Mouse (Mus musculus) embryonic facial prominence, embryonic 14.5 days (tissue): ENCODE results near the gene Col26a1. TPM values are rescaled to one million over a fixed set of nuclear protein-coding genes. Genes with fewer than 3 reads are reported as not detected.
A peak's percentile ranks its signal among the peaks of the same experiment; 100 is the strongest.

Experiments
- ATAC-seq: fragments of 200-750 bp; cut with Nextera tagmentation; 2 replicates; pipeline ENCODE4 v1.8.0; 2017; ENCODE audit warnings: low read depth, moderate number of reproducible peaks, moderate TSS enrichment
- DNase-seq: peaks from one replicate; pipeline ENCODE4 v3.0.0-alpha.2; 2015; ENCODE audit warnings: low spot score
- H3K27ac ChIP-seq: fragments of 300-500 bp; sonication (generic); replicated peaks from 2 replicates; pipeline ENCODE4 v1.5.1; 2014; ENCODE audit warnings: low read depth, mild to moderate bottlenecking, low read length, moderate library complexity
- H3K27me3 ChIP-seq: fragments of 300-500 bp; sonication (generic); replicated peaks from 2 replicates; pipeline ENCODE4 v1.6.1; 2014; ENCODE audit warnings: low read length; ENCODE audit not compliant: control insufficient read depth, insufficient read depth
- H3K36me3 ChIP-seq: fragments of 300-500 bp; sonication (generic); 2 replicates; pipeline ENCODE4 v1.6.1; 2014; ENCODE audit warnings: low read length, mixed read lengths; ENCODE audit not compliant: control insufficient read depth, insufficient read depth
- H3K4me1 ChIP-seq: fragments of 300-500 bp; sonication (generic); 2 replicates; pipeline ENCODE4 v1.6.1; 2014; ENCODE audit warnings: antibody characterized with exemption, low read length; ENCODE audit not compliant: control insufficient read depth, insufficient read depth
- H3K4me2 ChIP-seq: fragments of 300-500 bp; sonication (generic); 2 replicates; pipeline ENCODE4 v1.6.1; 2014; ENCODE audit warnings: low read depth, mild to moderate bottlenecking, low read length, moderate library complexity, mixed read lengths
- H3K4me3 ChIP-seq: fragments of 300-500 bp; sonication (generic); 2 replicates; pipeline ENCODE4 v1.5.1; 2014; ENCODE audit warnings: low read depth, mild to moderate bottlenecking, low read length
- H3K9ac ChIP-seq: fragments of 300-500 bp; sonication (generic); 2 replicates; pipeline ENCODE4 v1.6.1; 2014; ENCODE audit warnings: low read depth, mild to moderate bottlenecking, low read length, moderate library complexity, mixed read lengths
- H3K9me3 ChIP-seq: fragments of 300-500 bp; sonication (generic); 2 replicates; pipeline ENCODE4 v1.6.1; 2016; ENCODE audit warnings: low read length; ENCODE audit not compliant: control insufficient read depth
- WGBS: fragments of 180-500 bp; shearing (Covaris S2); extraction: QIAGEN DNeasy Blood & Tissue Kit; methylation state at CpG from one replicate; pipeline ENCODE4 v1.1.7; 2014; 5-methylcytosine and 5-hydroxymethylcytosine counted together
- polyA plus RNA-seq: library from polyadenylated mRNA; unstranded; fragments of >200 nt; fragmentation: Nextera tagmentation; extraction: Ambion mirVana; gene quantifications from 2 replicates; pipeline ENCODE4 v1.2.1, GENCODE M21; 2014

The Col26a1 gene
- 92.5 and 125 TPM in 2 replicates for polyA plus RNA-seq

GRCm38 (mm10) chr5:136882788-136883439 is at the start of gene Col26a1:
Col26a1 (minus strand) TSS chr5:136883209.
- H3K36me3 ChIP-seq: 0 out of 2 replicates have a peak, but pooled peaks cover 8% of the 10 kb centered on the region
- peak within 1 kb of the TSS; percentile 73 for H3K4me3 ChIP-seq
- H3K9ac ChIP-seq: peak within 1 kb of the TSS; percentile 88
- H3K27ac ChIP-seq: peak within 1 kb of the TSS; percentile 90
- H3K4me1 ChIP-seq: peaks cover 18% of the 10 kb centered on the region
- H3K27me3 ChIP-seq: no peaks in the 10 kb centered on the region
- ATAC-seq: peak; percentile 47
- H3K9me3 ChIP-seq: no peaks in the 10 kb centered on the region
- H3K4me2 ChIP-seq: peak within 1 kb of the TSS; percentile 63
- DNase-seq: no peak
- WGBS: 1% methylated on average over 31 of the region's 44 CpGs

GRCm38 (mm10) chr5:136931896-136932295 is 48.9 kb upstream of the Col26a1 start:
- H3K4me1 ChIP-seq: no peaks in the 10 kb centered on the region
- H3K9me3 ChIP-seq: no peaks in the 10 kb centered on the region
- 89% methylated on average over 14 of the region's 14 CpGs for WGBS
- ATAC-seq (no peak), DNase-seq (no peak)
- no peak overlapping the region for H3K9ac ChIP-seq
- no peak overlapping the region for H3K4me3 ChIP-seq
- H3K36me3 ChIP-seq: 0 out of 2 replicates have a peak, but pooled peaks cover 3% of the 10 kb centered on the region
- H3K4me2 ChIP-seq: no peak overlapping the region
- H3K27me3 ChIP-seq: no peaks in the 10 kb centered on the region
- no peak overlapping the region for H3K27ac ChIP-seq

- Histone ChIP-seq H3K4me1 (no peaks in the 10 kb centered on the region), H3K4me2 (no peak overlapping the region), H3K4me3 (no peak overlapping the region), H3K36me3 (0 out of 2 replicates have a peak, but pooled peaks cover 3% of the 10 kb centered on the region), H3K9me3 (no peaks in the 10 kb centered on the region), H3K27ac (no peak overlapping the region), H3K27me3 (no peaks in the 10 kb centered on the region), H3K9ac (0 out of 2 replicates have a peak overlapping the region, but pooled peaks have one; percentile 14)
- ATAC-seq (peak; percentile 78), DNase-seq (peak; percentile 88)
- WGBS: 16% methylated on average over 4 of the region's 4 CpGs
Measured at GRCm38 (mm10) chr5:136929073-136929472, 46.1 kb upstream of the Col26a1 start.

- no peak overlapping the region for H3K4me2 ChIP-seq
- no peak overlapping the region for H3K9ac ChIP-seq
- H3K4me1 ChIP-seq: peaks cover 5% of the 10 kb centered on the region
- no peak overlapping the region for H3K27ac ChIP-seq
- H3K4me3 ChIP-seq: no peak overlapping the region
- ATAC-seq (no peak), DNase-seq (no peak)
- WGBS: 64% methylated on average over 7 of the region's 7 CpGs
- H3K27me3 ChIP-seq: no peaks in the 10 kb centered on the region
- no peaks in the 10 kb centered on the region for H3K36me3 ChIP-seq
- no peaks in the 10 kb centered on the region for H3K9me3 ChIP-seq
Measured at GRCm38 (mm10) chr5:136923751-136924478, 40.9 kb upstream of the Col26a1 start.

GRCm38 (mm10) chr5:136922830-136923229 is 39.8 kb upstream of the Col26a1 start:
- Histone ChIP-seq H3K4me2 (no peak overlapping the region), H3K9me3 (no peaks in the 10 kb centered on the region), H3K4me1 (peaks cover 5% of the 10 kb centered on the region), H3K36me3 (no peaks in the 10 kb centered on the region), H3K4me3 (no peak overlapping the region), H3K27me3 (no peaks in the 10 kb centered on the region), H3K9ac (no peak overlapping the region), H3K27ac (no peak overlapping the region)
- WGBS: 75% methylated on average over 9 of the region's 9 CpGs
- DNase-seq (no peak), ATAC-seq (no peak)

- DNase-seq: peak; percentile 16
Measured at GRCm38 (mm10) chr5:136919546-136920301, 36.7 kb upstream of the Col26a1 start.

GRCm38 (mm10) chr5:136918655-136919472 is 35.9 kb upstream of the Col26a1 start:
- H3K4me2 ChIP-seq: peak overlapping the region; percentile 93
- H3K27ac ChIP-seq: peak overlapping the region; percentile 39; the same call in 1 of the 2 replicates
- 0 out of 2 replicates have a peak, but pooled peaks cover under 1% of the 10 kb centered on the region for H3K36me3 ChIP-seq

More at GRCm38 (mm10) chr5:136919546-136920301, 36.7 kb upstream of the Col26a1 start:
- Histone ChIP-seq H3K4me3 (peak overlapping the region; percentile 67), H3K36me3 (no peaks in the 10 kb centered on the region), H3K4me1 (peaks cover 5% of the 10 kb centered on the region), H3K4me2 (peak overlapping the region; percentile 93), H3K27me3 (no peaks in the 10 kb centered on the region), H3K9me3 (no peaks in the 10 kb centered on the region), H3K27ac (0 out of 2 replicates have a peak overlapping the region, but pooled peaks have one; percentile 39), H3K9ac (peak overlapping the region; percentile 76)
- ATAC-seq: peak; percentile 4; the same call in 1 of the 2 replicates
- 21% methylated on average over 16 of the region's 18 CpGs for WGBS

More at GRCm38 (mm10) chr5:136918655-136919472, 35.9 kb upstream of the Col26a1 start:
- Histone ChIP-seq H3K9me3 (no peaks in the 10 kb centered on the region), H3K9ac (peak overlapping the region; percentile 76), H3K4me3 (peak overlapping the region; percentile 67), H3K27me3 (no peaks in the 10 kb centered on the region), H3K4me1 (peaks cover 5% of the 10 kb centered on the region)
- ATAC-seq (peak; percentile 91), DNase-seq (peak; percentile 94)
- WGBS: 2% methylated on average over 38 of the region's 38 CpGs
